Mouse (Mus musculus) heart, postnatal 0 days (tissue): ENCODE results near the gene Zfp619. TPM values are rescaled to one million over a fixed set of nuclear protein-coding genes. Genes with fewer than 3 reads are reported as not detected.

ENCODE experiments used
- ATAC-seq: fragments of 200-750 bp; cut with Nextera tagmentation; 2 replicates; pipeline ENCODE4 v1.8.0; 2017; ENCODE audit warnings: low read depth, moderate number of reproducible peaks, moderate library complexity; ENCODE audit not compliant: insufficient read depth
- DNase-seq: peaks from one replicate; pipeline ENCODE4 v3.0.0-alpha.2; 2016; ENCODE audit warnings: low spot score
- H3K27ac ChIP-seq: fragments of 300-500 bp; sonication (generic); 2 replicates; pipeline ENCODE4 v1.5.1; 2014; ENCODE audit warnings: low read depth, mild to moderate bottlenecking
- H3K27me3 ChIP-seq: fragments of 300-500 bp; sonication (generic); 2 replicates; pipeline ENCODE4 v1.6.1; 2014; ENCODE audit warnings: low read length, mixed read lengths; ENCODE audit not compliant: control insufficient read depth, insufficient read depth
- H3K36me3 ChIP-seq: fragments of 300-500 bp; sonication (generic); replicated peaks from 2 replicates; pipeline ENCODE4 v1.6.1; 2014; ENCODE audit warnings: low read length, mixed read lengths; ENCODE audit not compliant: control insufficient read depth, insufficient read depth
- H3K4me1 ChIP-seq: fragments of 300-500 bp; sonication (generic); 2 replicates; pipeline ENCODE4 v1.6.1; 2014; ENCODE audit warnings: antibody characterized with exemption; ENCODE audit not compliant: control insufficient read depth, insufficient read depth
- H3K4me2 ChIP-seq: fragments of 300-500 bp; sonication (generic); 2 replicates; pipeline ENCODE4 v1.6.1; 2014; ENCODE audit warnings: low read depth, mild to moderate bottlenecking, low read length, moderate library complexity
- H3K4me3 ChIP-seq: fragments of 300-500 bp; sonication (generic); 2 replicates; pipeline ENCODE4 v1.5.1; 2014; ENCODE audit warnings: low read depth, low read length
- H3K9ac ChIP-seq: fragments of 300-500 bp; sonication (generic); replicated peaks from 2 replicates; pipeline ENCODE4 v1.6.1; 2014; ENCODE audit warnings: low read depth, low read length, mixed read lengths
- H3K9me3 ChIP-seq: fragments of 300-500 bp; sonication (generic); replicated peaks from 2 replicates; pipeline ENCODE4 v1.6.1; 2016; ENCODE audit warnings: low read length; ENCODE audit not compliant: control insufficient read depth
- CTCF ChIP-seq: IDR thresholded peaks from 2 replicates; pipeline ENCODE4 v1.5.1; 2016; ENCODE audit warnings: antibody characterized with exemption, control low read depth, low read depth
- EP300 ChIP-seq: IDR thresholded peaks from 2 replicates; pipeline ENCODE4 v1.6.1; 2016; ENCODE audit warnings: antibody characterized with exemption, low read depth
- WGBS: fragments of 180-500 bp; shearing (Covaris S2); extraction: QIAGEN DNeasy Blood & Tissue Kit; methylation state at CpG from one replicate; pipeline ENCODE4 v1.1.7; 2014; 5-methylcytosine and 5-hydroxymethylcytosine counted together
- polyA plus RNA-seq: library from polyadenylated mRNA; unstranded; fragments of >200 nt; fragmentation: Nextera tagmentation; extraction: Ambion mirVana; gene quantifications from 2 replicates; pipeline ENCODE4 v1.2.1, GENCODE M21; 2015
- total RNA-seq: library from RNA; depleted of rRNA; stranded (reverse); fragments of >200 nt; gene quantifications from 2 replicates; pipeline ENCODE4 v1.2.3, GENCODE M21; 2014; ENCODE audit warnings: low replicate concordance; rRNA removed

The Zfp619 gene
- total RNA-seq (1.9 and 4.1 TPM in 2 replicates), polyA plus RNA-seq (0.70 and 0.72 TPM in 2 replicates)

DNA sequence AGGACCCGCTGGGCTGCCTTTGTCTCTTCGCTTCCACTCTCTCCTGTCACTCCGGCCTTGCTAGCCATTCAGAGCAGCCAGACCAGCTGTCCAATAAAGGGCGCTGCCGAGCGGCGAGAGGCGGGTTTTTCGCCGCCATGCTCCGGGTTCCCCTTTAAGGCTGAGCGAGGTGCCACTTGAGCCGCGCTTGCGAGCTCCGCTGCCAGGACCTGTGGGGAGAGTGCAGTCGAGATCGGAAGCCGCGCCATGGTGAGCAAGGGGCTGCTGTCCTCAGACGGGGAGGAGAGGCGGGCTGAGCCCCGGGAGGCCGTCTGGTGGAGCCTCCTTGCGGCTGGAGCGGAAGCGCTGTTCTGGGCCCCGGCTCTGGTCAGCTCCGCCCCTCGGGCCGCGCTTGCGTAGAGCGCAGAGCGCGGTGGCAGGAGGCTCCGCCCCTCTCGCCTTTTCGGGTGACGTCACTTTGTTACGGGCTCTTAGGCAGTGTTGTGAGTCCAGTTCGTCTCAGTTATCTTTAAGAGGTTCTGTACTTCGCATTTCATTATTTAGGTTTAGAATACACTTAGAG is at the start of gene Zfp619:
Gene Zfp619, plus strand, starts transcription at position 151 of the 562 bp plus-strand sequence.
- no peaks in the 10 kb centered on the region for H3K36me3 ChIP-seq
- H3K9me3 ChIP-seq = no peaks in the 10 kb centered on the region
- WGBS = 2% methylated on average over 43 of the region's 43 CpGs
- H3K4me2 ChIP-seq = peak within 1 kb of the TSS; percentile 71
- peak within 1 kb of the TSS; percentile 98 for H3K27ac ChIP-seq
- no peaks in the 10 kb centered on the region for H3K27me3 ChIP-seq
- no peaks in the 10 kb centered on the region for H3K4me1 ChIP-seq
- H3K9ac ChIP-seq = peak within 1 kb of the TSS; percentile 67
- ATAC-seq = peak; percentile 98
- DNase-seq = peak; percentile 93
- TF ChIP-seq CTCF (peak; percentile 55), EP300 (no peak)
- H3K4me3 ChIP-seq = peak within 1 kb of the TSS; percentile 58

DNA sequence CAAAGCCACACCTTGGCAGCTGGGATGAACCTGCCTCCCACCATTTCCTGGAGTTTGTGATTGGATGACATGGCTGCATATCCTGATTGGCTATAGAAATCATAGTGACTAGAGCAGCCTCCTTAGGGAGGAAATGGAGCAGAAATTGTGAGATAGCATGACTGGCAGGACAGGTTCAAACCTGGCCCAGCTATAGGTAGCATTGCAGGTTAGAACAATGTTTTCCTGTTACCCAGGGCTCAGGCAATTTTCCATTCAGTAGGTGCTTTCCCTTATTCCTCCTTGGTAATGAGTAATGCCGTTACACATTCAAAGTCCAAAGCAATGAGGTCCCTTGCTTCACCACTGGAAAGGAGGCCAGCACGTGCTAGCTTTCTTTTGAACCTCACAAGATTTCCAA is 38.6 kb upstream of the Zfp619 start:
- peaks cover 21% of the 10 kb centered on the region for H3K36me3 ChIP-seq
- TF ChIP-seq CTCF (no peak), EP300 (no peak)
- H3K9ac ChIP-seq = no peak overlapping the region
- ATAC-seq (no peak), DNase-seq (no peak)
- no peaks in the 10 kb centered on the region for H3K4me1 ChIP-seq
- H3K27me3 ChIP-seq = no peaks in the 10 kb centered on the region
- no peak overlapping the region for H3K4me3 ChIP-seq
- H3K27ac ChIP-seq = no peak overlapping the region
- WGBS = 89% methylated on average over 2 of the region's 2 CpGs
- no peak overlapping the region for H3K4me2 ChIP-seq
- H3K9me3 ChIP-seq = peaks cover 13% of the 10 kb centered on the region

DNA sequence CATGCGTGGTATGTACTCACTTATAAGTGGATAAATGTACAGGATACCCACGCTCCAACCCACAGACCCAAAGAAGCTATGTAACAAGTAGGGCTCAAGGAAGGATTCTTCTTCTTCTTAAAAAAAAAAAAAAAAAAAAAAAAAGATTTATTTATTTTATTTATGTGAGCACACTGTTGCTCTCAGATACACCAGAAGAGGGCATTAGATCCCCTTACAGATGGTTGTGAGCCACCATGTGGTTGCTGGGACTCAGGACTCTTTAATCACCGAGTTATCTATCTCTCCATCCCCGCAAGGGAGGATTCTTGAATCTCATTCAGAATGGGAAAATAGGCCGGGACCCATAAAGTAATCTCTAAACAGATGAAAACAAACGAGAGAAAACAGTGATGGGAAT is 33.2 kb upstream of the Zfp619 start:
- no peak overlapping the region for H3K27ac ChIP-seq
- no peaks in the 10 kb centered on the region for H3K4me1 ChIP-seq
- no peaks in the 10 kb centered on the region for H3K36me3 ChIP-seq
- H3K4me2 ChIP-seq = no peak overlapping the region
- no peak for DNase-seq
- WGBS = 42% methylated on average over 6 of the region's 6 CpGs
- ATAC-seq = no peak
- no peaks in the 10 kb centered on the region for H3K27me3 ChIP-seq
- no peak overlapping the region for H3K9ac ChIP-seq
- no peak overlapping the region for H3K4me3 ChIP-seq
- TF ChIP-seq CTCF (no peak; the same call in 1 of the 2 replicates), EP300 (no peak)
- H3K9me3 ChIP-seq = no peaks in the 10 kb centered on the region

DNA sequence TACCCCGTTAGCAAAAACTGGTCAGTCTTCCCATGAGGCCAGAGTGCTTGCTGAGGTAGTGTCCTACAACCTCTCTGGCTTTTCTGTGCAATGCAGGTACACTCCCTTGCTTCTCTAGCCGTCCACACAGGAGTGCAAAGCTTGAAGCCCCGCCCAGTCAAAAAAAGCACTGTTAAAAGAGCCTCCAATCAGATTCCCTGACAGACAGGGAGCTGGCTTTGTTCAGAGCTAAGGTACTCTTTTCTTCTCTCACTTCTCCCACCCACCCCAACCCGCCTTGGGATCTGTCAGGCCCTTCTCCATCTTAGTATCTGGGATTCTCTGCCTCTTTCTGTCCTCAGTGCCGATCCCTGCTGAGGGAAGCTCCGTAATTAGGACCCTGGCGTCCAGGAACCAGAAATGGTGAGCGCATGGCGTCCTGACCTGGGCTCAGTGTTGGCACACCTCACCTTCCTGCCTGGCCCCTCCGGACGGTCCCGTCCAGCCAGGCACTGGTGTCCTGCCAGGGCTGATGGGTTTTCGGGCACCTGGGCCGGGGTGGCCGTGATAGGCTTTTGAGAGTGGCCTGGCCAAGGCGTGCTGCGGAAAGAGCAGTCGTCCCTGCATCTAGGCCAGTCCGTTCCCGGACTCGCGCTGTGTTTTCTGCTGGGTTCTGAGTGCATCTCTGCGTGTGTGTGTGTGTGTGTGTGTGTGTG is 30.3 kb upstream of the Zfp619 start:
- no peaks in the 10 kb centered on the region for H3K4me1 ChIP-seq
- no peaks in the 10 kb centered on the region for H3K36me3 ChIP-seq
- H3K9ac ChIP-seq = no peak overlapping the region
- no peaks in the 10 kb centered on the region for H3K27me3 ChIP-seq
- DNase-seq (no peak), ATAC-seq (no peak; the same call in 1 of the 2 replicates)
- no peaks in the 10 kb centered on the region for H3K9me3 ChIP-seq
- no peak overlapping the region for H3K27ac ChIP-seq
- H3K4me3 ChIP-seq = peak overlapping the region; percentile 34
- WGBS = 11% methylated on average over 23 of the region's 23 CpGs
- TF ChIP-seq CTCF = no peak
- no peak for TF ChIP-seq EP300
- peak overlapping the region; percentile 62 for H3K4me2 ChIP-seq

DNA sequence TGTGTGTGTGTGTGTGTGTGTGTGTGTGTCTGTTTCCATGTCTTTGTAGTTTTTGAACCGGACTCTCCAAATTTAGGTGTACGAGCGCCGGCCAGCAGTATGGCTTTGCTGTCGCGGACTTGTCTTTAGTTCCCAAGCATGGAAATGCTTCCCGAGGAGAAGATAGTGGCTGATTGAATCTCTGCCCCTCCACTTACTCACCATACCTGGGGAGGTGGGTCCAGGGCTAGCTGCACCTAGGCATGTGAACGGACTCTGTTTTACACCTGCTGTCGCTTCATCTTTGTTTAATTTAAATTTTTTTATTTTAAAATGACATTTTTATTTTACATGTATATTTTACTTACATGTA is 29.7 kb upstream of the Zfp619 start:
- no peaks in the 10 kb centered on the region for H3K36me3 ChIP-seq
- no peaks in the 10 kb centered on the region for H3K27me3 ChIP-seq
- no peak for TF ChIP-seq EP300
- no peak for TF ChIP-seq CTCF
- peak overlapping the region; percentile 62 for H3K4me2 ChIP-seq
- H3K4me1 ChIP-seq = no peaks in the 10 kb centered on the region
- no peak overlapping the region for H3K27ac ChIP-seq
- H3K9ac ChIP-seq = no peak overlapping the region
- WGBS = 43% methylated on average over 9 of the region's 9 CpGs
- ATAC-seq (no peak), DNase-seq (no peak)
- no peaks in the 10 kb centered on the region for H3K9me3 ChIP-seq
- peak overlapping the region; percentile 34; the same call in 1 of the 2 replicates for H3K4me3 ChIP-seq
